Mouse (Mus musculus) G1E (cell line): ENCODE measurements around the gene Defb23.

Source experiments
- CTCF ChIP-seq: IDR thresholded peaks from 2 replicates; pipeline ENCODE4 v1.5.1; 2012; ENCODE audit warnings: low read depth, low read length, inconsistent platforms, mixed read lengths
- TAL1 ChIP-seq: conservative IDR thresholded peaks from 2 replicates; pipeline ENCODE4 v1.6.1; 2012; ENCODE audit warnings: low read depth, low read length, inconsistent platforms, mixed read lengths

- TF ChIP-seq TAL1, result no peak
- TF ChIP-seq CTCF, result no peak
Observed at GRCm38 (mm10) chr2:152493151-152493550, 28.7 kb upstream of the Defb23 start.
